Comparison of ENCODE assay signal across 8 mouse cellular contexts in genomic region chr4:34614630-34615094, GRCm38 (mm10). TPM values are rescaled to one million over a fixed set of nuclear protein-coding genes. Genes with fewer than 3 reads are reported as not detected.
A peak's percentile ranks its signal among the peaks of the same experiment; 100 is the strongest.
DNase-seq lines count a peak whose midpoint lies in the region; ATAC-seq lines count a peak whose summit lies in the region.

Gene Orc3 (minus strand): TSS chr4:34614944.
Gene Rars2 (plus strand): TSS chr4:34614957.

- intact Hi-C loops in gastrocnemius, postnatal 14 days (cut with DNase I; ENCODE audit: low total_unique reads), result no loop called here
- intact Hi-C loops in left cerebral cortex, postnatal 10 days (cut with DNase I), result no loop called here

- peak; percentile 99 for ATAC-seq in inflammation-experienced regulatory T-cells, adult 6 months
- ATAC-seq in megakaryocyte-erythroid progenitor cell, adult 5-6 weeks (replicated peaks; ENCODE audit: low FRiP score, low TSS enrichment, poor library complexity, severe bottlenecking), result peak; percentile 99

- DNase-seq in adipocyte (ENCODE audit: low spot score), result peak; percentile 89
- peak; percentile 96 for DNase-seq in embryo, embryonic 10 days (ENCODE audit: low spot score)
- DNase-seq in gastrocnemius, postnatal 14 days, result peak; percentile 91
- peak; percentile 85 to 95 for DNase-seq in left cerebral cortex, postnatal 10 days (ENCODE audit: extremely low spot score in 1 of 2, low spot score in 2 of 2)
- peak; percentile 95 for DNase-seq in right cerebral cortex, postnatal 25 days
- peak; percentile 85 to 91 for DNase-seq in urinary bladder, postnatal 4 days (ENCODE audit: low spot score in 2 of 2)

RNA-seq across cellular contexts. Expression of gene Orc3, which starts in this region (rescaled TPM):
- 10 to 100 TPM; 29.1 to 29.2 TPM for total RNA-seq in gastrocnemius, postnatal 14 days (2021)
- polyA plus RNA-seq in inflammation-experienced regulatory T-cells, adult 6 months (2017; shearing (Covaris generic)), result 100 to 1,000 TPM in 2 of 3 experiments, 10 to 100 TPM in 1; 92.5 to 124 (median 103) TPM
- total RNA-seq in left cerebral cortex, postnatal 10 days (2021), result 10 to 100 TPM; 43.1 to 43.7 TPM
- total RNA-seq in megakaryocyte-erythroid progenitor cell, adult 5-6 weeks (2014; fragmentation: Nextera tagmentation), result 110 and 116 TPM in 2 replicates
- total RNA-seq in megakaryocyte-erythroid progenitor cell, adult 5-6 weeks (2017), result 106 and 107 TPM in 2 replicates

RNA-seq across cellular contexts. Expression of gene Rars2, which starts in this region (rescaled TPM):
- 10 to 100 TPM; 14.0 to 21.1 TPM for total RNA-seq in gastrocnemius, postnatal 14 days (2021)
- 10 to 100 TPM; 46.3 to 56.7 (median 47.9) TPM for polyA plus RNA-seq in inflammation-experienced regulatory T-cells, adult 6 months (2017; shearing (Covaris generic))
- 10 to 100 TPM; 26.9 to 31.4 TPM for total RNA-seq in left cerebral cortex, postnatal 10 days (2021)
- 32.4 and 39.2 TPM in 2 replicates for total RNA-seq in megakaryocyte-erythroid progenitor cell, adult 5-6 weeks (2014; fragmentation: Nextera tagmentation)
- 53.6 and 66.6 TPM in 2 replicates for total RNA-seq in megakaryocyte-erythroid progenitor cell, adult 5-6 weeks (2017)

Comparison
In these comparisons a context has a peak if more than half of its experiments do, and no peak if none do; other contexts are left out.
1. Peak in every context shown above with its lines: DNase-seq and ATAC-seq.